In genomic region chr14:77343662-77344340, GRCm38 (mm10) we compare ENCODE assay signal across 10 mouse cellular contexts.
DNase-seq lines count a peak whose midpoint lies in the region; ATAC-seq and TF ChIP-seq lines count a peak whose summit lies in the region.
"Had no signal": no experiment of that assay in that cellular context is flagged by ENCODE, and none has a peak within 500 bp of the region (broad histone marks: within the 10 kb centered on the region; RNA-seq: fewer than 3 reads in every experiment).

No protein-coding gene starts in this region.

- H3K27me3 ChIP-seq in heart, embryonic 16.5 days (ENCODE audit: control insufficient read depth, insufficient read depth, low read length) = no peaks in the 10 kb centered on the region
- no peaks in the 10 kb centered on the region for H3K27me3 ChIP-seq in midbrain, embryonic 15.5 days (replicated peaks)

- peak; percentile 39; the same call in 1 of the 2 replicates for ATAC-seq in frontal cortex, adult (ENCODE audit: low TSS enrichment)
- ATAC-seq in heart, embryonic 16.5 days (replicated peaks; ENCODE audit: extremely low read depth, insufficient read depth, low FRiP score) = 0 out of 2 replicates have a peak, but pooled peaks have one; percentile 41
- no peak for ATAC-seq in midbrain, embryonic 15.5 days (replicated peaks)

- H3K9me3 ChIP-seq in ES-E14 (ENCODE audit: control insufficient read depth, insufficient read depth, low read depth, low read length) = no peaks in the 10 kb centered on the region
- H3K9me3 ChIP-seq in heart, embryonic 16.5 days (replicated peaks; ENCODE audit: control insufficient read depth, low read length) = no peaks in the 10 kb centered on the region
- no peaks in the 10 kb centered on the region for H3K9me3 ChIP-seq in midbrain, embryonic 15.5 days

- no peak overlapping the region for H3K4me3 ChIP-seq in ES-E14 (ENCODE audit: insufficient read depth in 1 of 2, low read depth in 1 of 2, low read length in 2 of 2, poor library complexity in 1 of 2, severe bottlenecking in 1 of 2)
- no peak overlapping the region for H3K4me3 ChIP-seq in heart, embryonic 16.5 days (ENCODE audit: low read length)
- no peak overlapping the region for H3K4me3 ChIP-seq in midbrain, embryonic 15.5 days

- no peak overlapping the region; the same call in none of the 2 replicates for H3K4me2 ChIP-seq in heart, embryonic 16.5 days (ENCODE audit: low read depth, low read length)
- H3K4me2 ChIP-seq in midbrain, embryonic 15.5 days = no peak overlapping the region
- H3K4me2 ChIP-seq: midbrain, embryonic 11.5 days had no signal

- intact Hi-C loops in left cerebral cortex, postnatal 36 days (cut with DNase I) = no loop called here

- no peak overlapping the region for H3K27ac ChIP-seq in ES-E14 (ENCODE audit: insufficient read depth, low read depth, low read length, poor library complexity, severe bottlenecking)
- 0 out of 2 replicates have a peak overlapping the region, but pooled peaks have one; percentile 2 for H3K27ac ChIP-seq in heart, embryonic 16.5 days (ENCODE audit: low read length)
- no peak overlapping the region for H3K27ac ChIP-seq in midbrain, embryonic 15.5 days

- in situ Hi-C loops in ES-E14 (cut with MboI; ENCODE audit: low sequenced_read_pairs in 2 of 2, unreplicated experiment in 2 of 2) = no loop called here

- H3K9ac ChIP-seq in ES-E14 (ENCODE audit: insufficient read depth, low read depth, low read length, poor library complexity, severe bottlenecking) = no peak overlapping the region
- no peak overlapping the region for H3K9ac ChIP-seq in heart, embryonic 16.5 days (ENCODE audit: low read length)
- no peak overlapping the region for H3K9ac ChIP-seq in midbrain, embryonic 15.5 days

- H3K36me3 ChIP-seq in ES-E14 (ENCODE audit: control insufficient read depth, insufficient read depth, low read length, poor library complexity, severe bottlenecking) = no peaks in the 10 kb centered on the region
- H3K36me3 ChIP-seq in heart, embryonic 16.5 days (ENCODE audit: control insufficient read depth, insufficient read depth) = no peaks in the 10 kb centered on the region
- no peaks in the 10 kb centered on the region for H3K36me3 ChIP-seq in midbrain, embryonic 15.5 days (replicated peaks)

- DNase-seq in frontal cortex, adult 2 months (ENCODE audit: extremely low spot score in 1 of 2, low spot score in 1 of 2) = no peak
- DNase-seq in ES-E14 (ENCODE audit: low read depth, low spot score) = no peak
- peak; percentile 40 for DNase-seq in lung, postnatal 10 days
- no peak for DNase-seq in left cerebral cortex, postnatal 36 days (ENCODE audit: low spot score in 2 of 2)
- DNase-seq in cerebellum, postnatal 25 days = no peak
- DNase-seq: cerebellum, adult 11-12 months had no signal

- no peaks in the 10 kb centered on the region for H3K4me1 ChIP-seq in ES-E14 (ENCODE audit: control insufficient read depth in 2 of 2, insufficient read depth in 2 of 2, low read length in 2 of 2, poor library complexity in 1 of 2)
- H3K4me1 ChIP-seq in heart, embryonic 16.5 days (ENCODE audit: control insufficient read depth, insufficient read depth, low read length) = no peaks in the 10 kb centered on the region
- no peaks in the 10 kb centered on the region for H3K4me1 ChIP-seq in midbrain, embryonic 15.5 days

- WGBS in heart, embryonic 16.5 days = 48% methylated on average over 11 of the region's 11 CpGs
- 73% methylated on average over 11 of the region's 11 CpGs for WGBS in midbrain, embryonic 15.5 days

TF ChIP-seq in ES-E14, 5 proteins besides CTCF, POLR2A, EP300 and RAD21:
- TF ChIP-seq MAFK (IDR thresholded peaks at IDR 0.05; ENCODE audit: insufficient read depth, low read depth, low read length) (no peak), HCFC1 (IDR thresholded peaks at IDR 0.05; ENCODE audit: borderline replicate concordance, insufficient read depth, low read length) (no peak), ZNF384 (IDR thresholded peaks at IDR 0.05; ENCODE audit: low read depth, low read length) (0 out of 2 replicates have a peak, but pooled peaks have one; percentile 19), CHD2 (IDR thresholded peaks at IDR 0.05; ENCODE audit: low read depth, low read length) (no peak)
